Mouse (Mus musculus) layer of hippocampus, postnatal 36 days (tissue): Measurements from ENCODE around the gene Dhx40. TPM values are rescaled to one million over a fixed set of nuclear protein-coding genes. Genes with fewer than 3 reads are reported as not detected.
"Not testable (repeated sequence)": the region's sequence is repeated elsewhere in the genome, so short reads cannot be mapped to it uniquely, and the experiment has no call there.

Experiments
- DNase-seq, 2 experiments: peaks; one replicate each; pipeline ENCODE4 v3.0.0; 2022
- total RNA-seq, 2 experiments: library from RNA; stranded (reverse); gene quantifications; 2 replicates each; pipeline ENCODE4 v1.2.3; 2021

Gene Dhx40
- total RNA-seq, 2 experiments from 2014 or later, result 29.7 to 34.3 TPM

GRCm38 (mm10) chr11:86816288-86816687, 8.7 kb upstream of the Dhx40 start:
- DNase-seq, result not testable (repeated sequence)

DNA sequence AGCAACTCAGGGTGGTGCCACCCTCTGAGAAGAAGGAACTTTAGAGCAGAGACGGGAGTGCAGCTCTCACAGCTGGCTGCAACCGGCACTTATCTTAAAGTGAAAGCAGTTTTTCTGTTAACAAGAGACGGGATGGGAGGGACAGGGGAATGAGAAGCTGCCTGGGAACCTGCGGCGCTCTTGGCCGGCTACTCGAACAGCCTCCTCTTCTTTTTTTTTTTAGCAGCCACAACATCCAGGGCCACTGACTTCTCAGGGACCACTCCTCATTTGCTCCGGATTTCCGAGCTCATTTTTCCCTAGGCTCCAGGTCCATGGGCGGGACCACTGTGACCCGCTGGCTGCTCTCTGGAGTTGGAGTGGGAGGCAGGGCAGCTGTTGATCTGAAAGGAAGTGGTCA, 6.9 kb upstream of the Dhx40 start:
- not testable (repeated sequence) for DNase-seq

DNA sequence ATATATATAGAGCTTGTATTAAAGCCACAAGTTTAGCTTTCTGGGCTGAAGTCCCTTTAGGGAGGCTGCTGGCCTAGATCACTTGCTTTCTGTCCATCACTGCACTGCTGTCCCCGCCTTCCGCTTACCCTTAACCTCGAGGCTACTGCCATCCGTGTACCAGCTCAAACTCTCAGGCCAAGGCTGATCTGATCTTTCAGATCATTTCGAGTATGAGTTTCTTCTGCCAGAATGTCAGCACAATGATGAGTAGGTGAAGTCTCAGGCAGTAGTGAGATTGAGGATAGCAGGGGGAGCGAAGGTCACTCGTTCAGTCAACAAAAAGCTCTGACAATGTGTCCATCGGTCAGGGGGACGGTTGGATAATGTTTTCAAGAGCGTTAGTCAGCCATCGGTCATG, 5.7 kb upstream of the Dhx40 start:
- not testable (repeated sequence) for DNase-seq

DNA sequence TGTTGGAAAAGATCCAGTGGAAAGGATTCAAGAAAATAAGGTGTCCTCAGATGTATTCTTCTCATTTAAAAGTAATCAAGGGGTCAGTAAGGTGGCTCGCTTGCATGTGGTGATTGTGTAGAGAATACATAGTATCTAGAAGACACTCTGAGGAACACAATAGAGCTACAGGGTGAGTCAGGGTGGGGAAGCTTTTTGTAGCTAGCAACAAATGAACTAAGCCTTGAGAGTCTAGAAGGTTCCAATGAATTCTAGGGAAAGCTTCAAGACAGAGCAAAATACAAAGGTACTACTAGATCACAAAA, 3.7 kb upstream of the Dhx40 start:
- no peak for DNase-seq

DNA sequence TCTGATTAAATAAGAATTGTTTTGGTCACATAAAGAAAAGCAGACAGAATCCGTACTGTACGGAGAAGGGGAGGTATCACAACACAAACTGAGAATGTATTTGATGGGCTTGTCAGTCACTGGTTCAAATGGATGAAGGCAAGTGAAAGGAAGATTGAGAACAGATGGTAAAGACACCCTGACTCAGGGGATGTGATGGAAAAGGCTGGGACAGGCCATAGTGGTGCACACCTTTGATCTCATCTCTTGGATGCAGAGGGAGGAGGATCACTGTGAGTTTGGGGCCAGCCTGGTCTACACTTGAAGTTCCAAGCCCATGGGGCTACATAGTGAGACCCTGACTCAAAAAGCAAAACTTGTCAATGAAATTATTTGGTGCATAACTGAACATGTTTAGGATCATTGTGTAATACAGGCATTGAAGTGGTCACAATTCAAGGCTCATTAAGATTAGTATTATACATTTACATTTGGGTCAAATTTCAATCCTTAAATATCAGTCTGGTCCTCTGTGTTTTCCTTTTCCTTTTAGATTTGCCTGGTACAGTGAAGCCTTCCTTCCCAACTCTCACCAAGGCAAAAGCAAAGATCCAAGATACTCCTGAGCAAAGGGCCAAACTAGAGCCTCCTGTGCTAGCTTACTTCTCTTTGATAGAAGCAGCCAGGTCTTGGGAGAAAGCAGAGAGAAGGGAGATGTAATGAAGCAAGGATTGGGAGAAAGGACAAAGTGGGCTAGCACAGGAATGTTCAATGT, 3.2 kb upstream of the Dhx40 start:
- no peak for DNase-seq

DNA sequence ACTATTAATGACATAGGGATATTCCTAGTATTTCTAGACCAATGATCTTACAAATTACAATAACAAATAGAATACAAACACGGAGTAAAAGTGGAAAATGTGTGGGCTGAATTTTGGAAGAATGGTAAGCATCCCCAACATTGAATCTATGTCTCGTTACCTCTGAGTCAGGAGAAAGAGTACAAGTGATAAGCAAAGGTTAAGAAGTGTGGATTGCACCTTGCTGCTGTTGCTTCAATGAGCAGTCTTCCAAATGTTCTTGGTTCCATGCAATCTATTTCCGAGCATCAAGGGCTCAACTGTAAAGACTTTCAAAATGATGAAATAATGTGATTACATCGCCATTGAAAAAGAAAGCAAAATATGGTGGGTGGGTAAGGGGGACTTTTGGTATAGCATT, 2.3 kb upstream of the Dhx40 start:
- no peak for DNase-seq

- peak; percentile 68 to 69 for DNase-seq
Observed at GRCm38 (mm10) chr11:86807001-86807477, 507 bp downstream of the Dhx40 start.

GRCm38 (mm10) chr11:86794161-86794560, 13.4 kb downstream of the Dhx40 start:
- no peak for DNase-seq

DNA sequence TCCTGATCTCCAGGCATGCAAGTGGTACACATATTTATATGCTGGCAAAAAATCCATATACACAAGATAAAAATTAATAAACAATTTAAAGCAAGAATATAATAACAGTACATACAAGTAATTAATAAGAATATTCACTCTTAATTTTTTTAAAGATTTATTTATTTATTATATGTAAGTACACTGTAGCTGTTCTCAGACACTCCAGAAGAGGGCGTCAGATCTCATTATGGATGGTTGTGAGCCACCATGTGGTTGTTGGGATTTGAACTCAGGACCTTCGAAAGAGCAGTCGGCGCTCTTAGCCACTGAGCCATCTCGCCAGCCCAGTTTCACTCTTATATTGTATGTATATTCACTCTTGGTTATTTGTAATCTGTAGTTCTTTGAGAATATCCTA, 20.1 kb downstream of the Dhx40 start:
- DNase-seq, result not testable (repeated sequence)

DNA sequence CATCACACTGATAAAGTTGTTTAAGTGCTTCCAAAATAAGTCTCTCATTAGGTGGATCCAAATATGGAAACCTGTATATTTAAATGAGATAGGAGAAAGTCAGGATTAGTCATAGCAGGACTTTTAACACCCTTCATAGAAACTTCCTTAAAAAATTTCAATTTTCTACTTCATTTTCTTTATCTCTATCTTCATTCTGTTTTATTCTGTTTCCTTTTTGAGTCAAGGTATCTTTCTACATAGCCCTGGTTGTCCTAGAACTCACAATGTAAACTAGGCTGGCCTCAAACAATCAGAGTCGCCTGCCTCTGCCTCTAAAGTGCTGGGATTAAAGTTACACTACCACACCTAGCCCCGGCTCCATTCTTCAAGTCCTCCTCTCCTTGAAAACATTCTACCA, 21.8 kb downstream of the Dhx40 start:
- DNase-seq, result no peak

GRCm38 (mm10) chr11:86769884-86770283, 37.7 kb downstream of the Dhx40 start:
- no peak for DNase-seq

DNA sequence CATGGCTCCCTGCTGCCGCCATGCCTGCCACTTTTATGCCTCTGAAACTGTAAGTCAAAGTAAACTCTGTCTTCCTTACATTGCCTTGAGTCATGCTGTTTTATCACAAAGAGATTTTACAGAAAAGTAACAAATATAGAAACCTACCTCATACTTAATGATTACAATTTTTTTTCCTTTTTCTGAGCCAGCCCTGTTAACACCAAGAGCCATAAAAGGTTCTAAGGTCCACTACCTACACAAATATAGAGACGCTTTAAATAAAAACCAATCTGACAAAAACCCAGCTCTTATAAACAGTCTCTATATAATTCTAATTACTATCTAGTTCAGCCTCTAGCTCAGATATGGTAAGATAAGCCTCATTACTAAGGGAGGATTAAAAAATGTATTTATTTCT, 43.0 kb downstream of the Dhx40 start:
- no peak for DNase-seq

GRCm38 (mm10) chr11:86763127-86763526, 44.4 kb downstream of the Dhx40 start:
- DNase-seq, result not testable (repeated sequence)

DNA sequence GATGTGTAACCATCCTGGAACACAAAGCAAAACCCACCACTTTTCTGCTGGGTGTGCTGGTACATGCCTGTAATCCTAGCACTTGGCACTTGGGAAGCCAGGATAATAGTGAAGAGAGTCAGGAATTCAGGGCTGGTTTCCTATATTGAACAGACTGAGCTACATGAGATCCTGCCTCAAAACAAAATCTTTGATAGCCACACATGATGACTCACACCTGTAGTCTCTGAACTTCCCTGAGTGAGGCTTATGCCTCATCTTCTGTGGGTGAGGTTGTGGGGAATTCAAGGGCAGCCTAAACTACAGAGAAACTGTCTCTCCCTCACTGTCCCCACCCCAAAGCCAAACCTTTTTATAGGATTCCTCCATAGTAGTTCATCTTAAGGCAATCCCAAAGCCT, 47.2 kb downstream of the Dhx40 start:
- no peak for DNase-seq

GRCm38 (mm10) chr11:86759886-86760285, 47.7 kb downstream of the Dhx40 start:
- DNase-seq, result no peak

DNA sequence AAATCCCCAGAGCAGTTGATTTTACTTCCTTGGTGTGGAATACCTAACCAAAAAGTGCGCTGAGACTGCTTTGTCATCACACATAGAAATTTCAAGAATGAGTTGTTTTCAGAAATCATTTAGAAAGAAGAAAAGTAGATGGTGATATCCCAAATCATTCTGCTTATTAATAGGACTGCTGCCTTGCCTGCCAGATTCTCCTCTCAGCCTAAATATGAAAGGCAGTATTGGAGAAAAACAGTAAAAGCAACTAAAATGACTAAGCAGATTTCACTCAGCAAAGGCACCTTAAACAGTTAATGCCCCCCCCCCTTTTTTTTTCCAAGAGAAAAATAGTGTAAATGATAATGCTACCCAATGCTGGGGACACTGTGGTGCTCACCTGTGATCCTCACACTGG, 48.3 kb downstream of the Dhx40 start:
- DNase-seq, result no peak

DNA sequence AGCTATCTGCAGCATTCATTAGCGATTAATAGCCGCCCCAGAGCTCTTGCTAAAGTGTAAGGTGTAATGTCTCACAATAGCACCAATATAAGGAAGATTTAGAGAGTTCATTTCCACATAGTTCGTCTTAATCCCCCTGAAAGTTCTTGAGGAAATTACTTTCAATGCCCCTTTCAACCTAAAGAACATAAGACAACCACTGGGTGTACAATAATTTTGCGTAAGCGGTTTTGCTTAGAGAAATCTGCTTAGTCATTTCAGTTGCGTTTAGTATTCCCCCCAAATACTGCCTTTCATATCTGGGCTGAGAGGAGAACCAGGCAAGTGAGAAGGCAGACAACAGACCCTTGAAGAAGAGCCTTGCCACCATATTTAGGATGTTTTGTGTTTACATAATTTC, 49.0 kb downstream of the Dhx40 start:
- no peak for DNase-seq

DNA sequence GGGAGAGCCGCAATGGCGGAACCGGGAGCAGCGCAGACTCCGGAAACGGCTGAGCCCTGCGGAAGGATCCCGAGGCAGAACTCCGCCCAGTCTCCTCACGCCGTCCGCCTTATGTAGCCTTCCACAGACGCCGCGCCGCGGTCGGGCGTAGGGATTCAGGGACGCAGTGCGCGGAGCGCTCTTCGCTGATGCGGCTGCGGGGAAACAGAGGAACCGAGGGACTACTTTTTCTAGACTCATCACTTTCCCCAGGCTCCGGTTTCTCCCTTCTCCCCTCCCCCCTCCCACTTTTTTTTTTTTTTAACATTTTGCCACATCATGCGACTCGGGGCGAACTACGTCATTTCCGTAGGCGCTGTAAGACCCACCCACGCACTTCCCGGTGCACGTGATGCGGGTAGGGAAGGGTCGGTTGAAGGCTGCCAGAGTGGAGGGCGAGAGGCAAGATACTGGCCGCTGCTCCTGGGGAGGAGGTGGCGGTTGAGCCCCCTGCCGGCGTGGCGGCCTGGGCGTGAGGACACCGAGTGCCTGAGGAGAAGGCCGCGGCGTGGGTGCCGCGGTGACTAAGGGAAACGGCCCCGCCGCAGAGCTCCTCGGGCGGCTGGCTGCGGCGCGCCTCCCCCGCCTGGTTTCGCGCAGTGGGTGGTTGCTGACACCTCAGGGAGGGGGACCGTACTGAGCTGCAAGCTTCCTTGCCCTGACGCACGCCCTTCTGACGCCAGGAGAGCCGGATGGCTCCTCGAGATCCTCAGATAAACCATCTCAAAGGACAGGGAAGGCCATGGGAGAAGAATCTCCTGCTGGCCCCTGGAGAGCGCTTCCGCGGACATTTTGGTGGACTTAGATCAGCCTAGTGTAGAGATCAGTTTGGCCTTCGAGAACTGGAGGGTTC, 49.8 kb downstream of the Dhx40 start, which contains the start of gene Cltc:
TSS of gene Cltc (minus strand) at position 86 of the 892 bp plus-strand sequence.
- peak; percentile 97 to 98 for DNase-seq

GRCm38 (mm10) chr11:86757142-86757479, 50.4 kb downstream of the Dhx40 start:
- no peak for DNase-seq

DNA sequence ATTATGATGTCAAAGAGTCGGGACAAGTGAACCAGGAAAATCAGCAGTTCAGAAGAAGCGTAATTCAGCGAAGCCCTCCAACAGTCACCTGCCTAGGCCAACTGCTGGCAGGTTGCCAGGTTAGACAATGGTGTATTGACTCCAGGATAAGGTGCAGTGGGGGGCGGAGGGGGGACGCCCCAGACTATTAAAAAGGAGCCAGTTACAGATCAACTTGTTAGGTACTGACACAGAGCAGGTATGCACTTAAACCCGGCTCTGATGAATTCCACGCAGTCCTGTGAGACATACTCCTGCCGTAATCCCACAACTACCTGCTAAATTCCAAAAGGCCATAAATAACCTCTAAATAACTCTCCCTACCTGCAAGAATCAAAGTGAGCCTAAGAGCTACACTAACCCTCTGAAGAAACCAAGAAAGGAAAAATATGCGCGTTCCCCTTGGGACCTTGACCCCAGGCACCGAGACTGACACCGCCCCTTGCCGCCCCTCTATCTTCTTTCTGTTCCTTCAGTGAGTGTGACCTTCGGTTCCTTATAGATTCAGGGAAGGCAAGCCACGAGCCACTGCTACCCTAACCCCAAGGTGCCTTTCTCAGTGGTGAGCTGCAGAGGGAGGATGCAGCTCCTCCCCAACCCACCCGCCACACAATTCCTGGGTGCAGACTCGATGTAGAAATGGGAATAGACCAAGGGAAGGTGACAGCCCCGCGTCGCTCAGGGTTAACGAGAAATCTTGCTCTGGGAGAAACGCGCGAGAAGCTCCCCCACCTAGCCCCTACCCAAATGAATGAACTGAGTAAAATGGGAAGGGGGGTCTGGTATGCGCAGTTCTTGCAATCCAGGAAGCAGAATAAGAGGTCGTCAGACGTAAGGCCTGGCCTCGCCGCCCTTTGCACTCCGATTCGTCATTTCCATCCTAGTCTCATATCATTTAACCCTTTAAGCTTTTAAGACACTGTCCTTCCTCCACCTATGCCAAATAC, 51.1 kb downstream of the Dhx40 start:
- DNase-seq, result peak in 1 of 2 experiments; percentile 13

GRCm38 (mm10) chr11:86752404-86752803, 55.1 kb downstream of the Dhx40 start:
- DNase-seq, result no peak

- no peak for DNase-seq
Observed at GRCm38 (mm10) chr11:86751010-86751409, 56.5 kb downstream of the Dhx40 start.
